Comparison of ENCODE assay signal across 35 mouse cellular contexts in the genomic region with DNA sequence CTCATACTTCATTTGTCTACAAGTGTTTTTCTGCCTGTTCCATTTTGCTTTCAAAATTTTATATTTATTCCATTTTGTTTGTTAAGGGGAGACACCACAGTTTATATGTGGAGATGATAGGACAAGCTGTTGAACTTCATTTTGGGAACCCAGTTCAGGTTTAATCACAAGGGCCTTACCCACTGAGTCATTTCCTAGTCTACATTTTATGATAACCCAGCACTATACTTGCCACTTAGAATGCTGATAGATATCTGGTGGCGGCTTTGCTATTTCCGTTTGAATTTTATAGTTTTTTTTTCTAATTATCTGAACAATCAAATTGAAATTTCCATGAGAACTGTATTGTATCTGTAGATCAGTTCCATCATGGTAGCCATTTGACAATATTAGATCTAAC.
"Had no signal": no experiment of that assay in that cellular context is flagged by ENCODE, and none has a peak within 500 bp of the region (broad histone marks: within the 10 kb centered on the region; RNA-seq: fewer than 3 reads in every experiment).

No protein-coding gene starts in this region.

- H3K9ac ChIP-seq: heart, embryonic 12.5 days; heart, embryonic 13.5 days; heart, embryonic 15.5 days; hindbrain, embryonic 12.5 days; hindbrain, embryonic 13.5 days; hindbrain, embryonic 14.5 days; hindbrain, embryonic 15.5 days; intestine, embryonic 15.5 days; kidney, embryonic 15.5 days had no signal

- DNase-seq: heart, postnatal 10 days; heart, postnatal 14 days; heart, postnatal 36 days; heart, postnatal 4 days; kidney, adult 11 months; kidney, adult 18-20 months; kidney, adult 2 months; kidney, adult 8-10 months; kidney, adult 9 months; kidney, postnatal 10 days; kidney, postnatal 14 days; kidney, postnatal 25 days; kidney, postnatal 36 days; kidney, postnatal 4 days; layer of hippocampus, adult 9-11 months; layer of hippocampus, postnatal 36 days had no signal

- H3K36me3 ChIP-seq: heart, embryonic 10.5 days; heart, embryonic 12.5 days; heart, embryonic 13.5 days; heart, embryonic 15.5 days; hindbrain, embryonic 10.5 days; hindbrain, embryonic 12.5 days; hindbrain, embryonic 13.5 days; hindbrain, embryonic 15.5 days; intestine, embryonic 15.5 days; kidney, embryonic 15.5 days had no signal

- ATAC-seq: hindbrain, postnatal 0 days; inflammation-experienced regulatory T-cells, adult 6 months; intestine, embryonic 15.5 days; intestine, embryonic 16.5 days; intestine, postnatal 0 days had no signal

- H3K9me3 ChIP-seq: heart, embryonic 10.5 days; heart, embryonic 12.5 days; heart, embryonic 13.5 days; heart, embryonic 15.5 days; hindbrain, embryonic 10.5 days; hindbrain, embryonic 12.5 days; hindbrain, embryonic 13.5 days; hindbrain, embryonic 15.5 days; intestine, embryonic 15.5 days; kidney, embryonic 15.5 days had no signal

- H3K27ac ChIP-seq: heart, embryonic 10.5 days; heart, embryonic 13.5 days; heart, embryonic 15.5 days; hindbrain, embryonic 10.5 days; hindbrain, embryonic 12.5 days; hindbrain, embryonic 13.5 days; hindbrain, embryonic 14.5 days; hindbrain, embryonic 15.5 days; hindbrain, postnatal 0 days; intestine, embryonic 15.5 days; kidney, embryonic 15.5 days; kidney, postnatal 0 days; layer of hippocampus, adult 2 months; left cerebral cortex, adult 2 months had no signal

- H3K27me3 ChIP-seq: heart, embryonic 12.5 days; heart, embryonic 13.5 days; heart, embryonic 15.5 days; hindbrain, embryonic 12.5 days; hindbrain, embryonic 13.5 days; hindbrain, embryonic 15.5 days; intestine, embryonic 15.5 days; kidney, embryonic 15.5 days had no signal

- H3K4me1 ChIP-seq: heart, embryonic 10.5 days; heart, embryonic 12.5 days; heart, embryonic 13.5 days; heart, embryonic 15.5 days; hindbrain, embryonic 10.5 days; hindbrain, embryonic 12.5 days; hindbrain, embryonic 13.5 days; hindbrain, embryonic 15.5 days; intestine, embryonic 15.5 days; kidney, embryonic 15.5 days had no signal

- H3K4me2 ChIP-seq: heart, embryonic 11.5 days; heart, embryonic 12.5 days; heart, embryonic 13.5 days; heart, embryonic 15.5 days; hindbrain, embryonic 12.5 days; hindbrain, embryonic 13.5 days; hindbrain, embryonic 14.5 days; hindbrain, embryonic 15.5 days; intestine, embryonic 15.5 days; kidney, embryonic 15.5 days had no signal

- H3K4me3 ChIP-seq: heart, embryonic 10.5 days; heart, embryonic 12.5 days; heart, embryonic 13.5 days; heart, embryonic 15.5 days; hindbrain, embryonic 10.5 days; hindbrain, embryonic 12.5 days; hindbrain, embryonic 13.5 days; hindbrain, embryonic 15.5 days; intestine, embryonic 15.5 days; kidney, embryonic 15.5 days; layer of hippocampus, adult 2 months; left cerebral cortex, adult 2 months had no signal
